Mouse (Mus musculus) forebrain, postnatal 0 days (tissue): ENCODE data around the gene Slc15a5. TPM values are rescaled to one million over a fixed set of nuclear protein-coding genes. Genes with fewer than 3 reads are reported as not detected.

ENCODE experiments used
- ATAC-seq: fragments of 200-750 bp; cut with Nextera tagmentation; 2 replicates; pipeline ENCODE4 v1.8.0; 2017; ENCODE audit warnings: mild to moderate bottlenecking, moderate library complexity
- DNase-seq: peaks from one replicate; pipeline ENCODE4 v3.0.0-alpha.2; 2015
- H3K27ac ChIP-seq: fragments of 300-500 bp; sonication (generic); 2 replicates; pipeline ENCODE4 v1.5.1; 2014; ENCODE audit warnings: low read depth, mild to moderate bottlenecking, antibody characterized with exemption, low read length, moderate library complexity, mixed read lengths
- H3K27me3 ChIP-seq: fragments of 300-500 bp; sonication (generic); 2 replicates; pipeline ENCODE4 v1.6.1; 2014; ENCODE audit warnings: mild to moderate bottlenecking, low read length, mixed read lengths; ENCODE audit not compliant: insufficient read depth
- H3K36me3 ChIP-seq: fragments of 300-500 bp; sonication (generic); 2 replicates; pipeline ENCODE4 v1.6.1; 2014; ENCODE audit warnings: mild to moderate bottlenecking, moderate library complexity; ENCODE audit not compliant: insufficient read depth
- H3K4me1 ChIP-seq: fragments of 300-500 bp; sonication (generic); 2 replicates; pipeline ENCODE4 v1.6.1; 2014; ENCODE audit warnings: antibody characterized with exemption; ENCODE audit not compliant: insufficient read depth
- H3K4me2 ChIP-seq: fragments of 300-500 bp; sonication (generic); 2 replicates; pipeline ENCODE4 v1.6.1; 2014; ENCODE audit warnings: low read depth, mild to moderate bottlenecking, moderate library complexity
- H3K4me3 ChIP-seq: fragments of 300-500 bp; sonication (generic); 2 replicates; pipeline ENCODE4 v1.5.1; 2014; ENCODE audit warnings: low read depth, low read length, mixed read lengths
- H3K9ac ChIP-seq: fragments of 300-500 bp; sonication (generic); 2 replicates; pipeline ENCODE4 v1.6.1; 2014; ENCODE audit warnings: mild to moderate bottlenecking
- H3K9me3 ChIP-seq: fragments of 300-500 bp; sonication (generic); 2 replicates; pipeline ENCODE4 v1.6.1; 2016; ENCODE audit warnings: low read length
- CTCF ChIP-seq: sonication (generic); IDR thresholded peaks from 2 replicates; pipeline ENCODE4 v1.5.1; 2016; ENCODE audit warnings: antibody characterized with exemption, control low read depth, low read depth
- WGBS: fragments of 180-500 bp; shearing (Covaris S2); extraction: QIAGEN DNeasy Blood & Tissue Kit; methylation state at CpG from one replicate; pipeline ENCODE4 v1.1.7; 2014; 5-methylcytosine and 5-hydroxymethylcytosine counted together
- polyA plus RNA-seq: library from polyadenylated mRNA; unstranded; fragments of >200 nt; fragmentation: Nextera tagmentation; extraction: Ambion mirVana; gene quantifications from 2 replicates; pipeline ENCODE4 v1.2.1, GENCODE M21; 2015
- total RNA-seq: library from RNA; depleted of rRNA; stranded (reverse); fragments of >200 nt; gene quantifications from 2 replicates; pipeline ENCODE4 v1.2.3, GENCODE M21; 2014

Gene Slc15a5
- total and polyA plus RNA-seq, 2 experiments from 2014 or later, result 0.10 to 0.11 TPM

DNA sequence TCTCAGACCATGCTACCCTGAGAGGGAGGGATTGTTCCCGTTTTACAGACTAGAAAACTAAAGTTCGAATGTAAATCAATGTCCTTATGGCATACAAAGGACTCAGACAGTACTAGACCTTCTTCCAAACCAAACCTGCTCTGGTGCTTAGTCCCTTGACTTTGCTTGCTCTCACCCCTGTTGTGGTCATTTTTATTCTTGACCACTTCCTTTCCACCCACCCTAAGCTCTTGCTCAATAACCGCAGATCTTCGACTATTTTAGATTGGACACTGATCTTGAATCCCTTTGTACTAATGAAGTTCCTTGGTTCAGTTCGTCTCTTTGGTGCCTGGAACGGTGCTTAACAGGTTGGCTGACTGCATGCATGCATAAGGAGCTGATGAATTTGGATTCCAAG lies 94.5 kb downstream of the Slc15a5 start:
- DNase-seq (no peak), ATAC-seq (no peak)
- Histone ChIP-seq H3K27me3 (no peaks in the 10 kb centered on the region), H3K4me1 (peaks cover 4% of the 10 kb centered on the region), H3K9ac (no peak overlapping the region), H3K9me3 (no peaks in the 10 kb centered on the region), H3K27ac (no peak overlapping the region), H3K36me3 (no peaks in the 10 kb centered on the region), H3K4me3 (no peak overlapping the region), H3K4me2 (no peak overlapping the region)
- WGBS, result 91% methylated on average over 6 of the region's 6 CpGs
- no peak for TF ChIP-seq CTCF

DNA sequence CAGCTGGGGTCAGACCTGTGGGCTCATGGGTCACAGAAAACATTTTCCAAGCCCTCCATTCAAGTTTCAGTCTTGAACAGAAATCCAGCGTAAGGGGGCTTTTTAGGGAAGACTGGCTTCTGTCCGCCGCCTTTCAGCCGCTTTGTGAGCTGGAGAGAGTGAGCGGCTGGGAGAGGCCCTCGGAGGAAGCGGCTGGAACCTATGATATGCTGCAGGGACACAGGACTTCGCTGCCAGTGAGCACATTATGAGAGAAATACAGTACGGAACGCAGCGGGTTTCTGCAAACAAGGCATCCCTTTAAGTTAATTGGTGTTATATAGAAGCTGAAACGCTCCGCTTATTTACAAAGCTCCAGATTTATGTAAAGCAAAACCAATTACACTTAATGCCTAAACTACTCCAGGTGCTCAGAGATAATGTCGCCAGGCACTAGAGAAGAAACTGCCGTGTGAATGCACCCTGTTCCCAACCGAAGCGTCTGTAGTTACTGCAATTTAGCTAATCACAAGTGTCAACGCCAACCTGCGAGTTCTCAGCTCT lies 97.5 kb downstream of the Slc15a5 start:
- Histone ChIP-seq H3K4me1 (peaks cover 9% of the 10 kb centered on the region), H3K27ac (no peak overlapping the region), H3K36me3 (no peaks in the 10 kb centered on the region), H3K9me3 (no peaks in the 10 kb centered on the region), H3K9ac (0 out of 2 replicates have a peak overlapping the region, but pooled peaks have one; percentile 2), H3K4me3 (peak overlapping the region; percentile 20), H3K4me2 (peak overlapping the region; percentile 40), H3K27me3 (no peaks in the 10 kb centered on the region)
- TF ChIP-seq CTCF, result no peak
- no peak for ATAC-seq
- WGBS, result 18% methylated on average over 19 of the region's 19 CpGs
- DNase-seq, result peak; percentile 55

GRCm38 (mm10) chr6:137980905-137981696 lies 98.6 kb downstream of the Slc15a5 start:
- H3K4me2 ChIP-seq, result no peak overlapping the region
- no peaks in the 10 kb centered on the region for H3K36me3 ChIP-seq
- H3K9me3 ChIP-seq, result no peaks in the 10 kb centered on the region
- WGBS, result 69% methylated on average over 10 of the region's 10 CpGs
- H3K27ac ChIP-seq, result no peak overlapping the region
- no peak overlapping the region for H3K4me3 ChIP-seq
- peak; percentile 53 for ATAC-seq
- DNase-seq, result peak; percentile 65
- H3K9ac ChIP-seq, result no peak overlapping the region
- H3K4me1 ChIP-seq, result peaks cover 9% of the 10 kb centered on the region
- H3K27me3 ChIP-seq, result no peaks in the 10 kb centered on the region
- TF ChIP-seq CTCF, result peak; percentile 73

DNA sequence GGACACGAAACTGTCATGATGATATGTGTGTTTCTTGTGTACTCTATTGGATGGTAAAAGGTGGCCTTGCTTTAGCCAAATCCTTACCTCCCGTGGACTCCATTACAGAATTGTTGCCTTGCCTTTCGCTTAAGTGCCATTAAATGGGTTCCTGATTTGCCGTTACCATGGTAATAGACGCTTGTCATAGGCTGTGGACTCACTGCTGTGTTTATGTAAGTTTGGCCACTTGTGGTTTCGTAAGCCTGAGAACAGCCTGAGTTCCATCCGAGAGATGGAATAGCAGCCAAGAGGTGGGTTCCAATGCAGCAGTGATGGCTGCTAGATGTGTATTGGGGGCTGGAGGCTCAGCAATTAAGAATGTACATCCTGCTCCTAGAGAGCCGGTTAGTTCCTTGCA lies 99.3 kb downstream of the Slc15a5 start:
- Histone ChIP-seq H3K4me2 (no peak overlapping the region), H3K27ac (no peak overlapping the region; the same call in 1 of the 2 replicates), H3K4me1 (peaks cover 9% of the 10 kb centered on the region), H3K9me3 (no peaks in the 10 kb centered on the region), H3K36me3 (no peaks in the 10 kb centered on the region), H3K9ac (no peak overlapping the region), H3K27me3 (no peaks in the 10 kb centered on the region), H3K4me3 (no peak overlapping the region)
- peak; percentile 21 for DNase-seq
- TF ChIP-seq CTCF, result no peak
- ATAC-seq, result peak; percentile 56
- WGBS, result 35% methylated on average over 8 of the region's 8 CpGs

- DNase-seq, result peak; percentile 69
- no peak overlapping the region for H3K9ac ChIP-seq
- no peak overlapping the region; the same call in 1 of the 2 replicates for H3K4me2 ChIP-seq
- peak; percentile 81 for ATAC-seq
- WGBS, result 12% methylated on average over 12 of the region's 12 CpGs
- H3K4me1 ChIP-seq, result peaks cover 9% of the 10 kb centered on the region
- H3K9me3 ChIP-seq, result no peaks in the 10 kb centered on the region
- peak overlapping the region; percentile 42 for H3K27ac ChIP-seq
- no peaks in the 10 kb centered on the region for H3K27me3 ChIP-seq
- TF ChIP-seq CTCF, result no peak
- H3K36me3 ChIP-seq, result no peaks in the 10 kb centered on the region
- H3K4me3 ChIP-seq, result no peak overlapping the region
These were observed 99.9 kb downstream of the Slc15a5 start for GRCm38 (mm10) chr6:137979802-137980201.

- Histone ChIP-seq H3K4me3 (no peak overlapping the region), H3K9ac (no peak overlapping the region), H3K36me3 (no peaks in the 10 kb centered on the region), H3K4me2 (no peak overlapping the region), H3K4me1 (peaks cover 9% of the 10 kb centered on the region), H3K27me3 (no peaks in the 10 kb centered on the region), H3K27ac (no peak overlapping the region), H3K9me3 (no peaks in the 10 kb centered on the region)
- no peak for ATAC-seq
- TF ChIP-seq CTCF, result no peak
- WGBS, result 82% methylated on average over 3 of the region's 3 CpGs
- DNase-seq, result no peak
These were observed 103.7 kb downstream of the Slc15a5 start for GRCm38 (mm10) chr6:137976021-137976420.

DNA sequence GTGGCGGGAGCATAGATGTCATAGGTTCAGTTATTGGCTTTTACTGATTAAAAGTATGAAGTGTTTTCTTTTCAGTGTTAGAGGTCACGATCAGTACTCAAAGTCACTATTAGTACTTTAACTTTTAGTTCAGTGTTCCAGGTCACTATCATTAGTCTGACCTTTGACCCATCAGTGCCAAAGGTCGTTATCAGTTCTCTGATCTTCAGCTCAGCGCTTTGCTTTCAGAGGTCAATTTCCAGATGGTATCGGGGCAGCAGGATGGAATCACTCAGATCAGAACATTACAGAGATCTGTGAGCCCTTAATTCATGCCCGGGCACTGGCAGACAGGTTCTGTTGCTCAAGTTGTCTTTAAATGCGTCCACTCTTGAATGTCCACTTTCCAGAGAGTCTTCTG lies 116.0 kb downstream of the Slc15a5 start:
- H3K9ac ChIP-seq, result no peak overlapping the region
- ATAC-seq (no peak), DNase-seq (no peak)
- TF ChIP-seq CTCF, result no peak
- H3K27me3 ChIP-seq, result no peaks in the 10 kb centered on the region
- no peaks in the 10 kb centered on the region for H3K4me1 ChIP-seq
- H3K36me3 ChIP-seq, result no peaks in the 10 kb centered on the region
- H3K4me2 ChIP-seq, result no peak overlapping the region
- no peak overlapping the region for H3K27ac ChIP-seq
- no peak overlapping the region for H3K4me3 ChIP-seq
- H3K9me3 ChIP-seq, result no peaks in the 10 kb centered on the region
- WGBS, result 89% methylated on average over 7 of the region's 7 CpGs
